Mouse (Mus musculus) left cerebral cortex, adult 9 months (tissue): ENCODE data around the gene Egln2.

Source experiments
- DNase-seq, 2 experiments: peaks; one replicate each; pipeline ENCODE4 v3.0.0; 2022; ENCODE audit warnings: low spot score in 2 of 2

Egln2 gene

DNA sequence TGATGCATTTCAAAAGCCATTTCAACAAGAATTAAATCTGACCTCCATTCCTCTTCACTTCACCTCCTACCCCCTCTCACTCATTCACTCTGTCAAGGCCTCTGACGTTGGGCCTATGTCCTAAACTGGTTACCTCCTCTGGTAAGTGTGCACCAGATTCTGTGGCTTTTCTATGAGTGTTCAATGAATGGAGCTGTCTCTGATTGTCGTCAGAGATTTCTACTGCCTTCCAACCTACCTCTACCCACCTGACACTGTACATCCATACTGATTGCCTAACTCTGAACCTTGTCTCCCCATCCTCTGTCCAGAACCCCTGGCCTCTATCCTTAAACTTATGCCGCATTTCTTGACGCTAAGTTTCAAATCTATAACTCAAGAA lies 11.3 kb upstream of the Egln2 start:
- no peak for DNase-seq

DNA sequence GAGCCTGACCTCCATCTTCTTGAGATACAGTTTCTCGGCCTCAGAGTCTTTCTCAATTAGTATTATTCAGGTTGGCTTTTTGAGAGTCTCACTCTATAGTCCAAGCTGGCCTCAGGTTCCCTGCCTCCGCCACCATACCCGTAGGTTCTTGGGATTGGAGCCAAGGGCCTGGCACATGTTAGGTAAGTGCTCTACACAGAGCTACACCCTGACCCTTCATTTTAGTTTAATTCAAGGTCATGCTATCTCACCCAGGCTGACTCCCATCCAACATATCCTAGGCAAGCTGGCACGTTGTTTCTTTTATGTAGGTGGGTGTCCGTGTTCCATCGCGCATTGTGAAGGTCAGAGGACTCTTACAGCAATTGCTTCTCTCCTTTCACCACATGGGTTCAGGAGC lies 8.3 kb upstream of the Egln2 start:
- no peak for DNase-seq

DNA sequence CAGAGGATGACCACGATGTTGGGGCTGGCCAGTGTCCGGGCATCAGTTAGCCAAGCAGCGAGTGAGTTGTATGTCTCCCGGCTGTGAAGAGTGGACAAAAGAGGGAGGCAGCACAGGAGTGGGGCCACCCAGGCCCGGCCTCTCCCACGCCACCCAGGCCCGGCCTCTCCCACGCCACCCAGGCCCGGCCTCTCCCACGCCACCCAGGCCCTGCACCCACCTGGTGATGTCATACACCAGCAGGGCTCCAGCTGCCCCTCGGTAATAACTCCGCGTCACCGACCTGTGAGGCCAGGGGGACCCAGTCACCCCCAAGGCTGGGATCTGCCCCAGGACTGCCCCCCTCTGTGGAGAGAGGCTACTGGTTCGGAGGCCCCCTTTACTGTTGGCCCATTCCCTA lies 7.9 kb upstream of the Egln2 start:
- DNase-seq, result no peak

DNA sequence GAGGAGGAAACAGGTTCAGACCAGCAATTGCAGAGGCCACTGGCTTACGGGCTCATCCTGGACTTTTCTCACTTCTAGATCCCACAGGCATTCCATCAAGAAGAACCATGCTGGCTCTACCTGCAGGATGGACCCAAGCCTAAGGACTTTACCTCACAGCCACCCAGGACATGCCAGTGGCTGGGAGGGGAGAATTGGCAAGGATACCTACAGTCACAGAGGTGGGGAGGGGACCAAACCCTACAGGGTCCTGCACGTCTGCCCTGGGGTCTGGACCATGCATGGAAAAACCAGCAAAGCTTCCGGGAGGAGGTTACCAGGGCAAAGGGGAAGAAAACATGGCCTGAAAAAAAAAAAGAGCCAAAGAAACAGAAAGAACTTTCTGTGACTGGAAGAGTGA lies 4.4 kb upstream of the Egln2 start:
- no peak for DNase-seq

DNA sequence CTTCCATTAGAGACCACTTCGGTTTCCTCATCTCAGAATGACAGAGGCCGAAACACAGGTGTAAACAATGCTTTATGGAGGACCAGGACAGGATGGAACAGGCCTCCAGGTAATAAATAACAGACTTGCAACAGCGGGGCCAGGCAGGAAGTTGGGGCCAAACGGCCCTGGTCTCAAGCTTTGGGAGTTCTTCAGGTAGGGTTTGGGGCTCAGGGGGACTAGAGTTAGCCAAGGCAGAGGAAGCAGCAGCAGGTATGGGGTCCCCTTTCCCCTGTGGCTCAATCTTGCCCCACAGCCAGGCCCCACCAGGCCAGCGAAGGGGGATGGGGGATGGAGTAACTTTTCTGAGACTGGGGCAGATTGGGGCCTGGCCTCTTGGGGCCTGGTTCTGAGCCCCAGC lies 1.8 kb upstream of the Egln2 start:
- DNase-seq, result no peak

DNA sequence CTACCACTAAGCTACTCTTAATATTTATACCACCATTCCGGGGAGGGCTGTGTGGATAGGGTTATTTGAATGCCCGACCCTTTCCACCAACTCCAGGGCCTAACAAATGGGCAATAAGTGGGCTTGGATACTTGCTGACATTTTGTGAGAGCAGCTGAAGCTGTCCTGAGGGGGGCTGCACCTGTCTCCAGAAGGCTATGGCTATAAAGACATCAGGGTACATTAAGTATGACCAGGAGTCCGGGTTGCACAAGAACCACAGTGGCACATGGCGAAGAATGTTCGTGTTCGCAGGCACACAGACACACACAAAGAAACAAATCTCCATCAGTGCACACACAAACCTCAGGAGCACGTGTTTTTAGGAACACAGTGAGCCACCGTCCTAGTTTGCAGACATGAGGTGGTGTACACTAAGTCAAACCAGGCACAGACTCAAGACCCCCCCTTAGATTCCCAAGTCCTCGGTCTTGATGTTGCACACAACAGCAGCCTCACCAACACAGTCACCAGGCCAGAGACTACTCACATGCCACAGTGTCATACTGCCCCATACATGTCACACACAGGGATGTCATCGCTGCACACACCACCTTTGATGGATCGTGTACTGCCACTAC lies 983 bp upstream of the Egln2 start:
- no peak for DNase-seq

DNA sequence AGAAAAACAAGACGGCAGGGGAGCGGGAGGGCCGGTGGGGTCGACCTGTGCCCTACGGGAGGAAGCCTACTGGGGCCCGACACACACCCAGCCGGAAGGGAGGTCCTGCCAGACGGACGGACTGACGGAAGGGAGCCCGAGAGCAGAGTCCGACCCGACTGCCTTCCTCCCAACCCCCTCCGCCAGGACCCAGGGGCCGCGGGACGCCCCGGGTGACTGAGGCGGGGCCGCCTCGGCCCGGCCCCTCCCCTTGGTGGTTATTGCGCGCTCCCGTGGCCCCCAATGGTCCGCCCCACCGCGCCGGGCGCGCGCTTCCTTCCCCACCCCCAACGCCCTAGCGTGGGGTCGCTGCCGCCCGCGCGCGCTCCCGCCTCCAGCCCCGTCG lies 381 bp downstream of the Egln2 start:
- DNase-seq, result peak in 1 of 2 experiments; percentile 64

DNA sequence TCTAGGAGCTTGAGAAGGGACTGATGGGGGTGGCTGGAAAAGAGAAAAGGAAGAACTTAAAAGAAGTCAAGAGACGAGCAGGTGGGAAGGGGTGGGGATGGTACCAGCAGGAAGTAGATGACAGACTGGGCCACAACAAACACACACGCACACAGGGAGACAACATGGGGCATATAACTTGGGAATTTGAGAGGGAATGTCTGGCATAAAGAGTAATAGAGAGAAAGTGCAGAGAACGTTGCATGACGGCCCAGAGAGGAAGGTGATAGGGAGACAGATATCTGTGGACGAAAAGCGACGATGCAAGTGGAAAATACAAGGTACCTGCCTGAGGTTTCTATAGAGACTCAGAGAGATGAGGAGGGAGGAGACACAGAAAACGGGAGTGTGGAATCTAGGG lies 906 bp downstream of the Egln2 start:
- no peak for DNase-seq

DNA sequence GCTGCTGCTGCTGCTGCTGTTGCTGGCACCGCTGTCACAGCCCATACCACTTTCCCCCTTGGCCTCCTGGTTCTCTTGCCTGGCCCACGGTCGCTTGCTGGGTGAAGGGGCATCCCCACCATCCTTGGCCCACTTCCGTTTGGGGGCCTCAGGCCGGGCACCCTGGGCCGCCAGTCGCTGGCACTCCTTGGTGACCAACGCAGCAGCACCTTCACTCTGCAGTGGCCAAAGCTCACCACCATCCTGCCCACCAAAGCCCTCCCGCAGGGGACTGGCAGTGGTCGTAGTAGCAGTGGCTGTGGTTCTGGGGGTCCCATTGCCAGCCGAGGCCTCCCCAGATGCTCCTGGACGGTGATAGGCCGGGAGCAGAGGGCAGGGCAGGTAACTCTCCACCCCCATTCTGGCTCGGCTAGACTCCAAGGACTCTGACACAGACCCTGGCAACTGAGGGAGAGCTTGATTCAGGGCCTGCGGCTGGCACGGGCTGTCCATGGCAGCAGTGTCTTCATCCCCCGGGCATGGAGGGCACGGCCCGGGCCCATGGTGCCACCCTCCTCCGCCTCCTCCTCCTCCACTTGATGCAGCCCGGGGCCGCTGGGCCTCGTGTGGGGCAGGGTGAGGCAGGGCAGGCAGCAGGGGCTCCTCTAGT lies 1.5 kb downstream of the Egln2 start:
- peak in 1 of 2 experiments; percentile 37 for DNase-seq

DNA sequence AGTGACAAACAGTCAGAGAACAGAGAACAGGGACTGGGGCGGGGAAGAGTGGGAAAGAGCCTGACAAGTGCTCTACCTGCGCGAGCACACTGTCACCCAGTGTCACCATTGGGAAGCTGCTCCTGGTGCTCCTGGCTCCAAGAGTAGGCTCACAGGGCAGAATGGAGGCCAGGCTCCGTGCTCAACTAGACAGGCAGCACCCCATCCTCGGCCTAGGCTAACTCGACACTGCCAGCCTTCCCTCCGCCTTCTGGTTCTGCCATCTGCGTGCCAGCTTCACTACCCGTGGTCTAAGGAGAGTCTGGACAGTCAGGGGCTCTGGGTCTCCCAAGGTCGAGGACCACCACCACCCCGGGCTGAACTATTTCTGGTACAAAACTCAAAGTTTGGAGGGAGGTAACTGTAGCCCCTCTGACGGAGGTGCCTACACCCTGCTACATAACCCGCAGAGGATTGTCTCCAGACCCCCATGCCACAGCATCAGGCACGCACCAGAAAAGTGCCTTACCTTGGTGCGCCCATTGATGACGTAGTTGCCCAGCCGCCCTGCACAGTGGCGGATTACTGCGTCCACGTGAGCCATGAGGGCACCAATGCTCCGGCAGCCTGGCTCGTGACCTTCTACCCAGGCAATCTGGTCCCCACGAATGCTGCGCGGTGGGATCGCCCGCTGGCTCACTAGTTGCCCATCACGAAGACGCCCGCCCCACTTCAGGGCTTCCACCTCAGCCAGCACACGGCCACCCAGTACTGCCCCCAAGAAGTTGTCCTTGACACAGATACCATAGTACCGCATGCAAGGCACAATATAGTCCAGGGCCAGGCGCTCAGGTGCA lies 2.3 kb downstream of the Egln2 start:
- peak in 1 of 2 experiments; percentile 40 for DNase-seq

DNA sequence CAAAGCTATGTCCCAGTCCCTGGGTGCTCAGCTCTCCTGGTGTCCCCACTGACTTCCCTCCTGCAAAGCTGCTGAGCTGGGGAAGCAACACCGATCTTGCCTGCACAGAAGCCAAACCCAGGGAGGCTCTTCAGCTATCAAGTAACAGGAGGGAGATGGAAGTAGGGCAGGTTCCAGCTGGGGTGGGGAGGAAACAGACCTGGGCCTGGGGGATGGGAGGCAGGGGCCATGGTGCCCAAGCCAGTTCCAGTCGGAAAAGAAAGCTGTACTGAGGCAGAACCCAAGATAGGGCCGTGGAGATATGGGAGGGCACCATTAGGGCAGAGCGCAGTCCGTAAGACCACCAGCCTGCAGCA lies 3.2 kb downstream of the Egln2 start:
- DNase-seq, result no peak

DNA sequence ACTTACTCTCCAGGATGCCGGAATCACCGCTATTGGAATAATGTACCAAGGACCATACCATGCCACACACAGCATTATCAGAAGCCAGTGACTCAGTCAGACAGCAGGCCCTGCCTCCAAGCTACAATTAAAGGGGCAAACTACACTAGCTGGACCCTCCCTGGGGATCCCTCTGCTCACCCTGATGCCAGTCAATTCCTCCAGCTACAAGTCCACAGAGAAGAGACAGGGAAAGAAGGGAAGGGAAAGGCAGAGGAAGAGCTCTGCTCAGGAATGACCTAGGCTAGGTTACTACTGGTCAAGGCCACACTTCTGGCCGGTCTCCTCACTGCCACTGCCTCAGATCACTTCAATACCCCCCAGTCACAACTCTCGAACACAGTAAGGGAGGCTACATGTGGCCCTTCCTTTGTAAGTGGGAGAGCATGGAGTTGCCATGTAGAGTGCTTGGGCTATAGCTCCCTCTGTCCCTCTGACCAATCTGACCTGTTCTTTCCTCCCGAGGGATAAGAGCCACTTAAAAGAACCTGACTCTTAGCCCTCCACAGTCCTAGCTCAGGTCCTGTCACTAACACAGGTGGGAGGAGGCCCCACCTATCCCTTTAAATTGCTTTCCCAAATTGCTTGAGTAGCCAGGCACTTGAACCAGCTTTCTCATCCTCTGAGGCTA lies 3.7 kb downstream of the Egln2 start:
- no peak for DNase-seq

DNA sequence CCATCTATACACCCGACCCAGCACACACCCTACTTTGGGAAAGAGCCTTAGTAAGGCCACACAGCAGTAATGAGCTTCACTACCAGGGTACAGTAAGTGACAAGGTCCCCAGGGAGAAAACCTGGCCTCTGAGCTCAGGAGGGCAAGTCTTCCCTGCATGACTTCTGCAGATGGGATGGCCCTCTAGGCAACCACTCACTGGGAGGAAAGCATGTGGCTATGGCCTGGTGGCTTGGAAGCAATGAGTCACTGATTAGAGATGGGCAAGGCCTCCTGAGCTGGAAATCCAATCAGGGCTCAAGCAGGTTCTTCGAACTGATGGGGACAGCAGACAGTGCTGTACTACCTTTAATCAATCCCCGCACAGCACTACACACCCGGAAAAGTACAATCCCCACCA lies 4.9 kb downstream of the Egln2 start:
- no peak for DNase-seq

DNA sequence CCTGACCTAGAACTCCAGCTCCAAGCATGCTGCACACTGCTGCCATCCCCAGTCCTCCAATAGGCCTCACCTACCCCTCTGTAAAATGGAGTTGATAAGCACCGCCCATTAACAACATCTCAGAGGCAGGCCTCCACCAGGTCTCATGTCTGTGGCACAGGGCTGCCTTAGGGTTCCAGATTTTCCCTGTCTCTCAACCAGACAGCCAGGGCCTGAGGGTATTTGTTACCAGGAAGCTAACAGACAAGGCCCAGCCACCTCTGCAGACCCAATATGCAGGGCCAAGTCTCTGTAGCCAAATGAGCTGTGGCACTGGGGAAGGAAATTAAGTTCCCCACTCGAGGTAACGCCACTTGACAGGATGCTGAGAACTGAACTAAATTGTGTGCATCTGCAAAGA lies 5.7 kb downstream of the Egln2 start:
- DNase-seq, result no peak

DNA sequence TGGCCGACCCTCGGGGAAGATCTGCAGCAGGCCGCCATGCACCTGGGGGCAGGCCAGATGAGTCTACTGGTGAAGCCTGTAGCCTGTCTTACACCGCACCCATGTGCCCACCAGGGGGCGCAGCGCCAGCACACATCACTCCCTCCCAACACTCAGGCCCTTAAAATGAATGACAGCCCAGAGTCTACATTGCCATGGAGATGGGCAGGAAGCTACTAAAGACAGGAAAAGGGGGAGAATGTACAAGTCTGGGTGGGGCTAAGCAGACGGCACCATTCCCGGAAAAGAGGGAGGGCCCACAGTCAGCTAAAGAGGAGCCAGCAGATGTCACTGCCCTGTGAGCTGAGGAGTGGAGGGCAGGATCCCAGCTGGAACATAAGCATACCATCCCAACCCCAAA lies 6.7 kb downstream of the Egln2 start:
- DNase-seq, result peak; percentile 80 to 88

DNA sequence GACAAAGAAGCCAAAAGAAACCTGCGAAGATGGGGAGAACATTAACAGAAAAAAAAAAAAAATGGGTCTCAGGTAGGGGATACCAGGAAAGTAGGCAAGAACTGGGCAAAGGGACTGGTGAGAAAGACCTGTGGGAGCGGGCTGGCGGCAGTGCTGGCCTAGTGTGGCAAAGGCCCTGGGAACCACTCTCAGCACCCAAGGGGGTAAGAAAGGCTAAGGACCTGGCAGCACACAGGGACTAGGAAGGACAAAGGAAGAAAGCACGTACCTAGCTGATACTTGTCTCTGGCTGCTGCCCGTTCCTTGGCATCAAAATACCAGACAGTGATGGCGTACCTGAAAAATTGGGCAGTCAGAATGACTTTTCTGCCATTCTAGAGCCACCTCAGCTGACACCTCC lies 7.3 kb downstream of the Egln2 start:
- no peak for DNase-seq

DNA sequence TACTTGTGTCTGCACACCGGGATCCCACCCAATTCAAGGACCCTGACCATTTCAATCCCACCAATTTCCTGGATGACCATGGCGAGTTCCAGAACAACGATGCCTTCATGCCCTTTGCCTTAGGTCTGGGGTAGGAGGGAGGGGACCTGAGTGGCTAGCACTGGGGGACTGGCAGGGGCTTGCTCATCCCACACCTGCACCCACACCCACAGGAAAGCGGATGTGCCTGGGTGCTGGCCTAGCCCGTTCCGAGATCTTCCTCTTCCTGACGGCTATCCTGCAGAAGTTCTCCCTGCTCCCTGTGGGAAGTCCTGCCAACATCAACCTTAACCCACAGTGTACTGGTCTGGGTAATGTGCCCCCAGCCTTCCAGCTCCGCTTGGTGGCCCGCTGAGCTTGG lies 8.4 kb downstream of the Egln2 start:
- no peak for DNase-seq

DNA sequence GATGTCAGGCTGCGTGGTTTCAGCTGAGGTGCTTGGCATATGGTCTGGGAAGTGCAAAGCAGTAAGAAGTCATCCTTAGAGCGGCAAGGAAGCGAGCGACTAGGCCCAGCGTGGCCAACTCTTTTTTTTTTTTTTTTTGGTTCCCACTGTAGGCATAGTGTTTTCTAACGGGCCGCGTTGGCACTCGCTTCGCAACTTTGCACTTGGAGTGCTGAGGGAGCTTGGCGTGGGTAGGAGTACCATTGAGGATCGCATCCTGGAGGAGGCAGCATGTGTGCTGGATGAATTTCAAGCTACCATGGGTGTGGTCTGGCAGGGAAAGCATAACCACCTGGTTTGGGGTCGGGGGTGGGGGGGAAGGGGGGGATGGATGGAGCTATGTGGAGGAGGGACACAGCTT lies 10.6 kb downstream of the Egln2 start:
- peak in 1 of 2 experiments; percentile 75 for DNase-seq

DNA sequence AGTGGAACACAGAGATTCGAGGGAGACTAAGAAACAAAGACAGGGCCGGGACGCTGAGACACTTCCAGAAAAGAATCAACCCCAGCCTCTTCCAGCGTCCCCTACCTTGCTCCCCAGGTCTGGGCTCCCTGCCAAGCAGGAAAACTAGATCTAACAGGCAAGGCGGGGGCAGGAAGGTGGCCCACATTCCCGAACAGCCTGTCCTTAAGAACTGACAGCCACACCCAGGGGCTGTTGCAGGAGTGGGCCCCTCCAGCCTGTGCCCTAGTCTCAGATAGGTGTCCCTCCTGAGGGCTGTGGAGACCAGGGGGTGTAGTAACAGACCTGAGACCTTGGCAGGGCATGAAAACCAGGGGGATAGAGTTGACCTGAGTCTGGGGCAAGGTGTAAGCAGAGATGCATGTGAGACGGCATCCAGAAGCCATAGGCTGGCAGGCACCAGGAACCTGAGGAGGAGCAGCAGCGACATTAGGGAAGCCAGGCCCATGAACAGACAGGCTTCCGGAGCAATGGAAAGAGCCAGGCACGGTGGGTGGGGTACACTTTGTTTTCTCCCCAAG lies 13.3 kb downstream of the Egln2 start, which contains the start of gene Cyp2t4:
Gene Cyp2t4, plus strand, starts transcription at position 510 of the 560 bp plus-strand sequence.
- DNase-seq, result no peak

DNA sequence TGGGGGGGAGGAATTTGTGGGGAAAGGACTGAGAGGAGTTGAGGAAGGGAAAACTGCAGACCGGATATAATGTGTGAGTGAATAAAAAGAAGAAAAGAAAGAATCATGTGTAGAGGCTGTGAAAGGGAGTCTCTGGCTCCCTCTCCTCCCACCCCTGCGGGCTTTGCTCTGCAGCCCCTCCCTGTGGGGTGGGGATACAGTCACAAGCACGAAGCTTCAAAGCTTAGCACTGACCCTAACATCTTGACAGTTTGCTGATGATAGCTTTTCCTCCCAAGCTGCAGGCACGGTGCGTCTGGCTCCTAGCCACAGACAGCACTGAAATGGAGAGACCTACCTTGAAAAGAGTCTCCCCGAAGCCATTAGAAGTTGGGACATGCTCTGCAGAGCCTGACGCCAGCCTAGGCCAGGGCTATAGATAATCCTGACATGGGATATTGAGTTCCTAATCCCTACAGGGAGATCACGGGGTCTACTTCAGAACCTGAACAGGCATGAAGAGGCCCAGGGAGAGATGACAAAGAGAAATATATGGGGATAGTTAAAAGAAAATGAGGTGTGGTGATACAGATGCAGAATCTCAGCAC lies 30.1 kb downstream of the Egln2 start:
- no peak for DNase-seq

DNA sequence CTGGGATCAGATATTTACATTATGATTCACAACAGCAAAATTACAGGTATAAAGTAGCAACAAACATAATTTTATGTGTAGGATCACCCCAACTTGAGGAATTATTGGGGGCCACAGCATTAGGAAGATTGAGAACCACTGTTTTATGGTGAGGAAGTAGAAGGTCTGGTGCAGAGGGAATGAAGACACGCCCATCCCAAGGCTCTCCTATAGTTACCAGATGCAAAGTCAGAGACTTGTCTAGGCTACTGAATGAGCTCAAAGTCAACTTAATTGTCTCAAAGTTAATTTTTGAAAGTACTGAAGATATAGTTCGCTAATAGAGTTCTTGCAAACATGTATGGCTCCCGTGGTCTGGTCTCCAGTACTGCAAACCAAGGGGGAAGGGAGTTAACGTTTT lies 32.8 kb downstream of the Egln2 start:
- DNase-seq, result no peak

DNA sequence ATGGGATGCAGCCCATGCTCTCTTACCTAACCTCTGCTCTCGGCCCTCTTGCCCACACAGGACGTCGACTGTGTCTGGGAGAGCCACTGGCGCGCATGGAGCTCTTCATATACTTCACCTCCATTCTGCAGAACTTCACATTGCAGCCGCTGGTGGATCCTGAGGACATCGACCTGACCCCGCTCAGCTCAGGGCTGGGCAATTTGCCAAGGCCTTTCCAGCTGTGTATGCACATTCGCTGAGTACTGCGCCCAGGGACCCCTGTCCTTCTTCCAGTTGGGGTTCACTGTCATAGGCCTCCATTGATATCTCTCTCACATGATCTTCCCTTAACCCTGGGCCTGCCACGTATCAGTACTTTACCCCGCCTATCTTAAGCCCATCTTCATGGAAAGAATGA lies 33.4 kb downstream of the Egln2 start:
- DNase-seq, result no peak
